Mouse (Mus musculus): ENCODE data around the gene Krtcap3.
"Not testable (repeated sequence)": the region's sequence is repeated elsewhere in the genome, so short reads cannot be mapped to it uniquely, and the experiment has no call there.

The Krtcap3 gene

DNA sequence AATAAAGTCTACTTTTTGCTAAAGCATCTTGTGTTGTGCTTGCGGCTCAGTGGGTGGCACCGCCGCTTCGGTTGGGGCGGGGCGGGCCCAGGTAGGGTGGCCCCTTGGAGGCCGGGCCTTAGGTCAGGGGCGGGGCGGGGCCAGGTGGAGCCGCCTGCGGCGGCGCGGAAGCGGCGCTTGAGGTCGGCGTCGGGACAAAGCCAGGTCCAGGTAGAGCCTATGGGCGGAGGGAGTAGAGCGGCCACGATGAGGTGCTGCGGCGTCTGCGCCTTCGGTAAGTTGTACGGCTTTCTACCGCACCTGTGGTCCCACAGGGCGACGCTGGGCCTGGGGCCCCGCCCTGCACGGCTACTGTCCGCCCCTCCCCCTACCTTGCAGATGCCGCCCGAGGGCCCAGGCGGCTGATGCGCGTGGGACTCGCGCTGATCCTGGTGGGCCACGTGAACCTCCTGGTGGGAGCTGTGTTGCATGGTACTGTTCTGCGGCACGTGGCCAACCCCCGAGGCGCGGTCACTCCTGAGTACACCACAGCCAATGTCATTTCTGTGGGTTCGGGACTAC lies at the start of gene Krtcap3:
Krtcap3 (plus strand) TSS at position 151 of the 561 bp plus-strand sequence.
- peak; percentile 61 for DNase-seq

DNA sequence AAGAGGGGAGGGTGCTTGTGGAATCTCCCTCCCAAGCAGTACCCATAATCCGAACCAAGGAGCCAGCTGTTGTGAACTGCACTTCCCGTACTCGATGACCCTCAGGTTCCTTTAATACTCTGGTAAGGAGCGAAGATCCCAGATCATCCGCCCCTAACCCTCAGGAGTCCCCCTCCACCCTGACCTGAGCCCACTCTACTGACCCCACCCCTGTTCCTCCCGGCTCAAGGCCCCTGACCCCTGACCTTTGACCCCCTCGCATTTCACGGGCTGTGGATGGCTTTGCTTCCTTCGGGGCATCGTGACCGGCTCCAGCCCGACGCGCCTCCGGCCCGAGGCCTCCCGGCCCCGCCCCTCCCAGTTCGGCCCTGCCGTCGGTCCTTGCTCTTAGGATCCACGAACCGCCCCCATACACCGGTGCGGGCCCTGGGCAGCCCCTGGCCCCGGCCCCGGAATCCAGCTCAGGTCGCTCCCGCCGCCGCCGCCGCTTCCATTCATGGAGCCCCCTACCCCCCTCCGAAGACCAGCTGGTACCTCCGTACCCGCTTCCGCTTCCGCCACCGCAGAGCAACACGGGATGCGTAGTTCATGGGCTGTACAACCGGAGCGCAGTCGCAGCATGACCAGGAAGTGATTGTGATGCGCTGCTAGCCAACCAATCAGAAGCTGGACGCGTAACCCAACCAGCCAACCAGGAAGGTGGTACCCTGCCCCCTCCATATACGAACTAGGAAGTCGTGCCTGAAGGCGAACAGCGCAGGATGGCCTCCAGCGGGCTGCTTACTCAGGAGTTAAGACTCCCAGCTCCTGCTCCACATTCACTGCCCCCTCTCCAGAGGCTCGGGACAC lies 49.5 kb upstream of the Krtcap3 start, which contains the start of gene Zfp513:
Zfp513 (minus strand) TSS at position 562 of the 849 bp plus-strand sequence.
- peak; percentile 94 for DNase-seq

DNA sequence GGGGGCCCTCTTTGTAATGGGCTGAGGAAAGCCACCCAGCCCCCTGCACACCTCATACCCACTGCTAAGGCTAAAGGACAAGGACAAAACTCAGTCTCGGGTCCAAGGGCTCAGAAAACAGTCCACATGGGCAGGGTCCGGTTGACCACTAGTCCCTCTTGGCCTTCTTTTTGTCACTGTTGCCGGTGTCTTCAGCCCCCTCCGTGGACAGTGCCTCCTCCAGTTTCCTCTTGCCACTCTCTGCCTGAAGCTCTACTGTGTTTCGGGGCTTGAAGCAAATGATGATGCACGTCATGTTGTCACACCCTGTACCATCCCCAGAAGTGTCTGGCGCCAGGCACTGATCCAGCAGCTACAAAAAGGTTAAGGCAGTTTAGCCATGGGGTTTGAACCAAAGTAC lies 48.6 kb upstream of the Krtcap3 start:
- no peak for DNase-seq

DNA sequence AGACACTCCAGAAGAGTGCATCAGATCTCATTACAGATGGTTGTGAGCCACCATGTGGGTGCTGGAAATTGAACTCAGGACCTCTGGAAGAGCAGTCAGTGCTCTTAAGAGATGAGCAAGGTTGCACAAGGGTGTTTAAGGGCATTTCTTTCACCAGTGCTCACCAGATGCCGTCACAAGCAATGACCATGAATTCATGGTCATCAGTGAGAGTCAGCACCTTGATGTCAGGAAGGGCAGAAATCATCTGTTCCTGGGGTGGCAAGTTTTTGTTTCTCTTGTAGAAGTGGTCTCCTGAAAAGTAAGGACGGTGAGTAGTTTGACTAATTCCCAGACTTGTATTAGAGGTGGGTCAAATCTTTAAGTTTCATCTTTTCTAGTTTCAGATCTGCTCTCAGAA lies 47.6 kb upstream of the Krtcap3 start:
- DNase-seq = no peak

DNA sequence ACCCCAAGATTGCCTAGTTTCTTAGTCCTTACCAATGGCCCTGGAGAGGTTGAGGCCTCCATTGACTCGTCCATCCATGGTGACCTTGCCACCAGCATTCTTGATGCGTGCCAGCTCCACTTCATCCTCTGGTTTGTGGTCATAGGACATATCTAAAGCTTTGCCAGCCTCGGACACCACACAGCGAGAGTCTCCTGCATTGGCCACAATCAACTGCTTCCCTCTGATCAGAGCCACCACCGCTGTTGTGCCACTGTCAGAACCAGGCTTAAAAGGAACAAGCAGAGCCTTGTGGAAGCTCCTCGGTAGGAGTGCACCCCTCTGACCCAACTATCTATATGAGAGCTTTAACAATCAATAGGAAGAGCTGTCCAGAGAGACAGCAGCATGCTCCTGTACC lies 47.1 kb upstream of the Krtcap3 start:
- DNase-seq = no peak

DNA sequence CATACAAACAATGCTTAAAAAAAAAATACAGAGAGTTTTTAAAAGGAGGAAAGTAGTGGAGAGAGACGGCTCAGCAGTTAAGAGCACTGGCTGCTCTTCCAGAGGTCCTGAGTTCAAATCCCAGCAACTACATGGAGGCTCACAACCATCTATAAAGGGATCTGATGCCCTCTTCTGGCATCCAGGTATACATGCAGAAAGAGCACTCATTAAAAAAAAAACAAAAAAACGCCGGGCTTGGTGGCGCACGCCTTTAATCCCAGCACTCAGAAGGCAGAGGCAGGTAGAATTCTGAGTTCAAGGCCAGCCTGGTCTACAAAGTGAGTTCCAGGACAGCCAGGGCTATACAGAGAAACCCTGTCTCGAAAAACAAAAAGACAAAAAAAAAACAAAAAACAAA lies 34.9 kb upstream of the Krtcap3 start:
- not testable (repeated sequence) for DNase-seq

DNA sequence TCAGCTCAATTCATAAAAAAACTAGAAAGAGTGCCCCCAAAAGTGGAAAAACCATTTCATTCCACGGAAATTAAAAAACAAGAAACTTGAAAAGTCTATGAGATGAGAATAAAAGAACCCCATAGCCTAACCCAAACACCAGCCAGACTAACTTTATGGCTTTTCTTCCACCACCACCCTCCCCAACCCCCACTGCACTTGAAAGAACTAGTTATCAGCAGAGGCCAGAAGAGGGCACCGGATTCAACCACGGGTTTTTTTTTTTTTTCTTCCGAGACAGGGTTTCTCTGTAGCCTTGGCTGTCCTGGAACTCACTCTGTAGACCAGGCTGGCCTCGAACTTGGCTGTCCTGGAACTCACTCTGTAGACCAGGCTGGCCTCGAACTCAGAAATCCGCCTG lies 33.2 kb upstream of the Krtcap3 start:
- no peak for DNase-seq

DNA sequence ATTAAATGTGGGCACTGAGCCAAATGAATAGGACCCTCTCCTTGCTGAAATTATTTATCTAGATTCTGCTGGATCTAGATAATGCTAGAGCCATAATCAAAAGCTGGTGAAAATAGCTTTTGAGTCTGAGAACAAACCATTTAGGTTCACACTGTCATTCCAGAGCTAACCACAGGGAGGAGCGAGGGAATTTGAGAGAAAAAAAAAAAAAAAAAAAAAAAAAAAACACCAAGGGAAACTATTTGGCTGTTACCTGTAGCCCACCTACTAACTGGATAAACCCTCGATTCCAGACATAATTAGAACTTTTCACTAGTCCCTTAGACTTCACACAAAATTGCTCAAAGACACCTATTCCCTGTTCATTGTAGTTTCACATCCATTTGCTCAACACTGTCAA lies 32.4 kb upstream of the Krtcap3 start:
- no peak for DNase-seq

DNA sequence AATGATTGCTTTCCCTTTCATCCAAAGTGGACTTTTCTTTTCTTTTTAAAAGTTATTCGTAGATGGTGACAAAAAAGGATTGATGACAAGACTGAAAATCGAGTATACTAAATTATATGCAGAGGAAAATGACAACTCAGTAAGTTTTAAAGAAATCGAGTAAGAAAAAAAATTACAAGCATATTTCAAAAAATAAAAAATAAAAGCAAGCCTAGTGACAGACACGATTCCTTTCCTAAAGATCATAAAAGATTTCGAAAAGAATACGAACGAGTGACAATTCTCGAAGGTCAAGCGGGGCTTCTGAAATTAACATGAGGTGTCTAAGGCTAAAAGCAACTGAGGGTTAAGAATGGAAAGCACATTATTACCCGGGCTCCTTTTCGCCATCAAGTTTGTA lies 32.0 kb upstream of the Krtcap3 start:
- no peak for DNase-seq

DNA sequence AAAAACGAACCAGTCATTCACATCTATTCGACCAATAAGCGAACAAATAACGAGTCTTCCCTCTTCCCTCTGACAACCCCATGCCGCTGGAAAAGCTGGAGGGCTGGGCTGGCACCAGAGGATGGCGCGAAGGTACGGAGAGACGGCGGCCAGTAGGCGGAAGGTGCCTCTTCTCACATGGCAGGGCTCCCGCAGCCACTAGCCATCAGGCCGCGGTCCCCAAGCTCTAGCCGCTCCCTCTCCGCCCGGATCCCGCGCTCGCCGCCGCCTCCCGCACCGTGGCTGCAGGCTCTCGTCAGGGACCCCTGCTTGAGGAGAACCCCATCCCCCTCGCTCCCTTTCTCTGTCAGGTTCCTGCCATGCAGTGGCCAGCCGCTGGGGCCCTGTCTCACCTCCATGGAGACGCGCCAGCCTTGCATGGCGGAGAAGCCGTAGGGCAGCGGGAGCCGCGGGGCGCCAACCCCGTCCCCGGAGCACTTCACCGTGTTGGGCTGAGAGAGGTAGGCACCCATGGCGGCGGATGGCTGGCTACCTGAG lies 31.5 kb upstream of the Krtcap3 start:
- DNase-seq = peak; percentile 33

DNA sequence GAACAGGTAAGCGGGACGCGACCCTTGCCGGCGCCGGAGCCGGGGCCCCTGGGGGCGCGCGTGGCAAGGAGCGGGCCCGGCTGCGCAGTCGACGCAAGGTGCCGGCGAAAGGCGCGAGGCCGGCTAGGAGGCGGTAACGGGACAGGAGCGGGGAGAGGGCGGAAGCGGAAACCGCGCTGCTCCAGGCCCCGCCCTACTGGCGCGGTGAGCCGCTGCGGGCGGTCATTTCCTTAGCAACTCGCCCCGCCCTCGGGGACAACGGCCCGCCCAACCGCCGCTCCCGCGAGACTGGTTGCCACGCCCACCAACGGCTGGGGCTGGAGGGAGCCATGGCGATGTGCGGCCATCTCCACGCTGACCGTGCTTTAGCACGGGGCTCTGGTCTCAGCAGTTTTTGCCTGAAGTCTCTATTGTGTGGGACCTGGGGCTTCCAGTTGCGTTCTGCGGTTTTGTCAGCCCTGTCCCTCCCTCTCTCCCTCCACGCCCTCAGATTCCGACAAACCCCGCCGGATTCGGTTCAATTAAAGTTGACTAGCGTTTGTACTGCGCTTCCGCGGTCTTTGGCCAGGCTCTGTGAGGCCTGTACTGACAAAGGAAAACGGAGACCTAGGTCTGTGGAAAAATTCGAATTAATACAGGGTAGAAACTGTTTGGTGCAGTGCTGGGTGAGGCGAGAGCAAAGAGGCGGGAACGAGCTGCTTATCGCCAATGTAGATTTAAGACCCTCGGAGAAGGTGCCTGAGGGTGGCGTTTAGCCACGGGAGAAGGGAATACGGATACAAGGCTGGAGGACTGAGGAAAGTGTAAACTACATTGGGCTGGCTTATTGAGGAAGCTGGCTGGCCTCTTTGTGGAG lies 30.8 kb upstream of the Krtcap3 start, which contains the start of gene Ppm1g:
Ppm1g (minus strand) TSS at position 240 of the 856 bp plus-strand sequence.
- DNase-seq = peak; percentile 99

DNA sequence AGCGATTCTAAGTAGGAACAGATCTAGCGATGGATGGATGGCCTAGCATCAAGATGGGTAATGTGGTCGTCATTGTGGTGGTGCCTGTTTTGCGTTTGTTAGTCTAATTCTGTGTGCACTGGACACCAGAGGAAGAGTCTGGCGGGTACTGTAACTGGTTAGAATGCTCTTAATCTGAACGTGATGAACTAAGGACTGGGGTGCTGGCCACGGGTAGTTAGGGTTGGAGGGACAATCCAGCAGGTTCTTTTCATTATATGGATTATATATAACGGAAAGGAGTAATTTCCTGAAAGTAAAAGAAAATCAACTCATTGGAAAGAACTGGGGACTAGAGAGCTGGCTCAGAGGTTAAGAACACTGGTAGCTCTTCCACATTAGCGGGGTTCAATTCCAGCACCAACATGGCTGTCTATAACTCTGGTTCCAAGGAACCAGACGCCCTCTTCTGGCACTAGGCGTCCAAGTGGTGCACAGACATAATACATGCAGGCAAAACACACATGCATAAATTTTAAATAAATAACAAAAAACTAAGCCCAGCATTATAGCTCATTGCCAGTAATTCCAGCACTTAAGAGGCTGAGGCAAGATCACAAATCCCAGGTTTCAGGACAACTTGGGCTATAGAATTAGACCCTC lies 30.1 kb upstream of the Krtcap3 start:
- no peak for DNase-seq

DNA sequence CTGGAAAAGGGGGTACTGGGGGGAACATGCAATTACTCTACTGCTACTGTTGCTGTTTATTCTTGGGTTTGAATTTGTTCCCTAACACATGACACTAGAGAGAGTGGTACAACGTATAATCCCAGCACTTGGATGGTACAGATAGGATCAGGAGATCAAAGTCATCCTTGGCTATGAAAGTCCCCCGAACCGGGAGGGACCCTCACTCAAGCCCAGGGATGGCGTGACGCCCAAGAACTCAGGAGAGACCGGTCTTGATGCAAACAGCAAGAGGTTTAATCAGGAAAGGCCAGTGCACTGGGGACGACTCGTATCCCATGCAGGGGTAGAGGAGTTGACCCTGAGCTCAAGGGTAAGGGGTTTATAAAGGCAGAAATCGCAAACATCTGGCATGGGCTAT lies 28.8 kb upstream of the Krtcap3 start:
- no peak for DNase-seq

DNA sequence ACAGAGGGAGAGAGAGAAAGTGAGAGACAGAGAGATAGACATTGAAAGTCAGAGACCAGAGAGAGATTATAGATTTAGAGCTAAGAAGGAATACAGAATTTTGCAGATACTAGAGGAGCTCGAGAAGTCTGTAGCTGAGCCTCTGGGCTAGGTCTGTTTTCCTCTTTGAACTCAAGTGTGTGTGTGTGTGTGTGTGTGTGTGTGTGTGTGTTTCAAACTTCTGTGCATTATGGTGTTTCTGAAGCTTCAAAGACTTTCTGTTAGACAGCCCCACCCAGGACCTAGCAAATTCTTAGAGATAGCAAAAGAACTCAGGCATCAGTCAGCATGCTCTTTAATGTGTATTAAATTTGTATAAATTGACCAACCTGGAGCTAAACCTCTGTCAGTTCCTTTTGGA lies 24.9 kb upstream of the Krtcap3 start:
- no peak for DNase-seq

DNA sequence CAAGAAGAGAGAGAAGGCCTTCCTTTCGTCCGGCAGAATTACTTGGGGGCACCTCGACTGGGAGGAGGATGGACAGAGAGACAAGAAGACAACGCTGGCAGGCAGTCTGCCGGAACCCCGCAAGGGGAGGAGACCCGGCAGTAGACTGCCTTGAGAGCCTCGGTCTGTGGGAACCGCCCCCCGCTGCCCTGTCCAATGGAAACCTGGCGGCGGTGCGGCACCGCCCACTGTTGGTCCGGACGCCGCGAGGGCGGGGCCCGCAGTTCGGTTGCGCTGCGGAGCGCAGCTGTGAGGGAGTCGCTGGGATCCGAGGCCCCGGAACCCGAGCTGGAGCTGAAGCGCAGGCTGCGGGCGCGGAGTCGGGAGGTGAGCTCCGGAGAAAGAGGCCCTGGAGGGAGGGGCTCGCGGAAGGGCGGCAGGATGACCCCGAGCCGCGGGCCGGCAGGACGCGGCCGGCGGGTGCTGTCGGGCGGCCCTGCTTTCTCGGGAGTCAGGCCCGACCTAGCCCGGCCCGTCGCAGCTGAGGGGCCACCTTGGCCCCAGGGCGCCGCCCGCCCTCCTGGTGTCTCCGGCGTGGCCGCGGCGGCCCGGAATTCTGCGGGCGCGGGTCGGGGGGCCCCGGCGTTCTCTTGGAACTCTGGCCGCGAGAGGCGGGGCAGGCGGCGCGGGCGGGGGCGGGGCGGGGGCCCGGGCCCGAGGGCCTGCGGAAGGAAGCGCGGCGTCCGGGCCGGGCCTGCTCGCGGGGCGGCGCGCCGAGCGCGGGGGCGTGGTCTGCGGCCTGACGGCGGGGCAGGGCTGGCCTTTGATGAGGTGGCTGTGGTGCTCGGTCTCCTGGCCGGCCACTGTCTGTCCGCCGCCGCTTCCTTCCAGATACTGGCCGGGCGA lies 10.6 kb upstream of the Krtcap3 start, which contains the start of the genes Nrbp1 and Gm9970:
Nrbp1 (plus strand) TSS at position 228 of the 885 bp plus-strand sequence.
Gm9970 (minus strand) TSS at position 596 of the 885 bp plus-strand sequence.
- DNase-seq = peak; percentile 95

DNA sequence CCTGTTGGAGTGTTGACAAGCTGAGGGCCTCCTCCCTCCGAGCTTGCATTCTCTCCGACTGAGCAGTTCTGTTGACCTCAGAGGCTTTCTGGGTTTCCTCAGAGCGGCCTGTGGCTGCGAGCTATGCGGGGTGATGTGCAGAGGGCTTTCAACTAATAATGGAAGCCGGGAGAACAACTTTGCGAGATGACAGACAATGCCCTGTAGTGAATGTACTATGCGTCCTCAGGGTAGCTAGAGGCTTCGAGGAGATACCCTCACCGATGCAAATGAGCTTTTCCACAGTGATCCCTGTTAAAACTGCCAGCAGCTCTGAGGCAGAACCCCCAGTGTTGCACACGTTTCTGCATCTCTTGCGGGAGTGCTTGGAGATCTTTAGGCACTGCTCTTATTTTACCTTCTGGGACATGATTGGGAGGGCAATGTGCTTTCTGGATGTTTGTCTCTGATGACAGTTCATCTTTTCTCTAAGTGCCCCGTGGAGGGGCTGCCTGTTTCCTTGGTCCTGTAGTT lies 9.9 kb upstream of the Krtcap3 start:
- DNase-seq = no peak

DNA sequence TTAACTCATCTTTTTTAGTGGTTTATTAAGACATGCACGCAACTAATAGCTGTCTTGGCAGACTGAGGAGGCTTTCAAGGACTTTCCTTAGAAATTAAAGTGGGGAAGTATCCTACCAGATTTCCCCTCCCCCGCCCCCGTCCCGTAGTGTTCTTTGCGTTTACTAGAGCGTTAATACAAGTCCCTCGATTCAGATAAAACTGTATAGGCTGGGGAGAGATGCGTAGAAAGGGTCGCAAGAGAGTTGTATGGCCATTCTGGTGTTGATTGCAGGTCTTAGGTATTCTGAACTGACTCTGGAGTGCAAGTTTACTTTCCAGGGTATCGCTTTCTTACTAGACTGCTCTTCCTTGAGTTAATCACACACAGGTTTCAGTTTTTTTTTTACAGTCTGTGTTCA lies 9.3 kb upstream of the Krtcap3 start:
- DNase-seq = no peak

DNA sequence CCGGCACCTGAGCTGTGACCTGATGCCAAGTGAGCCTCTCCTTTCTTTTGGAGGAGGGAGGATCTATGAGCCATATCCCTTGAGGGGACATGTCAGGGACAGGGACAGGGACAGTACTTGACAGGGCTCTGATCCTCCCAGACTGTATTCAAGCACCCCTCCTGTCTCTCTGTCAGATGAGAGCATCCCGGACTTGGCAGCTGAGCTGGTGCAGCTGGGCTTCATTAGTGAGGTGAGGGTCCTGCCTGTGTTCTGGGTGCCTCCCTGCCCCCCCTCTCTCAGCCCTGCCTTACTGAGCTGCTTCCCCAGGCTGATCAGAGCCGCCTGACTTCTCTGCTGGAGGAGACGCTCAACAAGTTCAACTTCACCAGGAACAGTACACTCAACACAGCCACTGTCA lies 775 bp upstream of the Krtcap3 start:
- DNase-seq = no peak

DNA sequence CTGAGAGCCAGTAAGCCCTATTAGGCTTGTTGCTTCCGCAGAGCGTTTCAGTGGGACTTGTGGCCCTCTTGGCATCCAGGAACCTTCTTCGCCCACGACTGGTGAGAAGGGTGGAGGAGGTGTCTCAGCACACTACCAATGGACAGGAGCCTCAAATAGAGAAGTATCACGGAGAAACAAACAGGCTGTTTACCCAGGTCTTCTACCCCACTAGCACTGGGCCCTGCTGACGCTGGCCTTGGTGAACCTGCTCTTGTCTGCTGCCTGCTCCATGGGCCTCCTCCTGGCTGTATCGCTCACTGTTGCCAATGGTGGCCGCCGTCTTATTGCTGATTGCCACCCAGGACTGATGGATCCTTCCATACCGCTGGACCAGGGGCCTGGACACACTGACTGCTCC lies 660 bp downstream of the Krtcap3 start:
- no peak for DNase-seq

DNA sequence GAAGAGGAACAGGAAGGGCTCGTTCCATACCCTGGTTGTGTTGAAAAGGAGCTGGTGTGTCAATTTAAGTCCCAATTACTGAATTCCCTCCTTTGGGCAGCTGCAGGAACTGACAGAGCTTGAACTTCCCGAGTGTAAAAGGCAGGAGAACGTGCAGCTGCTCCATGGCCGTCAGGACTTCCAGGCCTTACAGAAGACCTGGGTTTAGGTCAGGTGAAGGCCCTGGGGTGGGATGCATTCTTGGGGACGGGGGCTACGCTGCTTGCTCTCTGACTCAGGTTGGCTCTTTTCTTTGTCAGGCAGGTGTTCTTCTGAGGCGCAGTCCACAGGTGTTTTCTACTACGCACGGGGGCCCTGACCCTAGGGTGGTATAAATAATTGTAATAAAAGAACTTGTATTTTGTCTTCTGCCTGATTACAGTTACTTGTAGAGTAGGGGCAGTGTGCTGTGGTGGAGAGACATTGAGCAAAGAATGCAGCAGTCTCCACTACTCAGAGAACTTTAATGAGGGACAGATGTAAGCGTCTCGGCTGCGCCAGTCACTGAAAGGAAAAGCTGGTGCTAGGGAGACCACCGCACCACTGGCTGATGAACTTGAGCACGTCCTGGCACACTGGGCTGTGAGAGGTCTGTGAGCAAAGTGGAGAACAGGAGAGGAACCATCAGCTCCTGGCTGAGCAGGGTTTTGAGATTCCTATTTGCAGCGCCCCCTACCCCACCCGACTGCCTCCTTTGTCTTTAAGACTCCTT lies 1.5 kb downstream of the Krtcap3 start:
- DNase-seq = no peak

All from lung, postnatal 14 days (tissue).